9 mouse cellular contexts compared by ENCODE assay signal in the genomic region with DNA sequence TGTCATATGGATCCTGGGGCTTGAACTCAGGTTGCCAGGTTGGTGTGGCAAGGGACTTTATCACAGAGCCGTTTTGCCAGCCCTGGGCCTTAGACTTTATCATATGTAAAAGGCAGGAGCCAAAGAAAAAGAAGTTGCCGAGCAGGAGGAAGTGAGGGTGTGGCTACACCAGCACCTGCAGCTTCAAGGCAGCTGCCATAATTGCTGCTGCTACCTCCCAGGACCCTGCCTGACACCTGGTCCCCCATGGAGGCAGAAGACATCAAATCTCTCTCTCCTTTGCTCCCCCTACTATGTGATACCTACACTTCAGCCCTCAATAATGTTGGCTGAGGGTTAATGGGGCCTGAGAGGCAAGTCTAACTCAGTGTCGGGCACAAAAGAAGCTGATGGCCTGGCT. TPM values are rescaled to one million over a fixed set of nuclear protein-coding genes. Genes with fewer than 3 reads are reported as not detected.
A peak's percentile ranks its signal among the peaks of the same experiment; 100 is the strongest.
DNase-seq lines count a peak whose midpoint lies in the region; ATAC-seq and TF ChIP-seq lines count a peak whose summit lies in the region.
"Had no signal": no experiment of that assay in that cellular context is flagged by ENCODE, and none has a peak within 500 bp of the region (broad histone marks: within the 10 kb centered on the region; RNA-seq: fewer than 3 reads in every experiment).

No protein-coding gene starts in this region.

- DNase-seq in liver, embryonic 11.5 days (ENCODE audit: low spot score), result no peak
- no peak for DNase-seq in liver
- no peak for DNase-seq in stomach, postnatal 0 days (ENCODE audit: low spot score)
- no peak for DNase-seq in gastrocnemius, postnatal 25 days
- no peak for DNase-seq in left cerebral cortex, postnatal 25 days (ENCODE audit: low spot score in 2 of 2)
- no peak for DNase-seq in adrenal gland, adult 18-20 months (ENCODE audit: low spot score in 2 of 2)

- no peak overlapping the region for H3K27ac ChIP-seq in liver, embryonic 11.5 days (ENCODE audit: low read depth, low read length)
- H3K27ac ChIP-seq in bone marrow, adult 2 months (ENCODE audit: control insufficient read depth, insufficient read depth, low read depth, low read length, poor library complexity), result peak overlapping the region; percentile 65
- peak overlapping the region; percentile 56 for H3K27ac ChIP-seq in limb, embryonic 12.5 days
- peak overlapping the region; percentile 74 for H3K27ac ChIP-seq in stomach, postnatal 0 days (replicated peaks)
- H3K27ac ChIP-seq: hindbrain, embryonic 14.5 days had no signal

- no peaks in the 10 kb centered on the region for H3K36me3 ChIP-seq in liver, embryonic 11.5 days (ENCODE audit: control insufficient read depth, insufficient read depth, low read length)
- H3K36me3 ChIP-seq in limb, embryonic 12.5 days, result peaks cover 23% of the 10 kb centered on the region
- no peaks in the 10 kb centered on the region for H3K36me3 ChIP-seq in stomach, postnatal 0 days (ENCODE audit: control insufficient read depth, insufficient read depth, low read length)

- H3K4me3 ChIP-seq in liver, embryonic 11.5 days (ENCODE audit: low read depth, low read length), result no peak overlapping the region
- no peak overlapping the region for H3K4me3 ChIP-seq in bone marrow, adult 2 months (replicated peaks; ENCODE audit: control insufficient read depth, low read depth, low read length)
- H3K4me3 ChIP-seq in limb, embryonic 12.5 days (replicated peaks), result no peak overlapping the region
- H3K4me3 ChIP-seq in stomach, postnatal 0 days (ENCODE audit: low read depth, low read length), result no peak overlapping the region

- intact Hi-C loops in left cerebral cortex, postnatal 25 days (cut with DNase I), result no loop called here

- no peaks in the 10 kb centered on the region for H3K9me3 ChIP-seq in liver, embryonic 11.5 days (ENCODE audit: control insufficient read depth, low read length)
- H3K9me3 ChIP-seq in limb, embryonic 12.5 days, result no peaks in the 10 kb centered on the region
- no peaks in the 10 kb centered on the region for H3K9me3 ChIP-seq in stomach, postnatal 0 days (ENCODE audit: control insufficient read depth, low read length)

- H3K4me1 ChIP-seq in liver, embryonic 11.5 days (replicated peaks; ENCODE audit: control insufficient read depth, insufficient read depth, low read length), result peaks cover 20% of the 10 kb centered on the region
- peaks cover 6% of the 10 kb centered on the region; the same call in 1 of the 2 replicates for H3K4me1 ChIP-seq in bone marrow, adult 2 months (ENCODE audit: control insufficient read depth, insufficient read depth, low read length)
- H3K4me1 ChIP-seq in limb, embryonic 12.5 days (replicated peaks), result peaks cover 57% of the 10 kb centered on the region
- peaks cover 4% of the 10 kb centered on the region for H3K4me1 ChIP-seq in stomach, postnatal 0 days (replicated peaks; ENCODE audit: control insufficient read depth, insufficient read depth)

- no peak for TF ChIP-seq POLR2A in bone marrow, adult 2 months (IDR thresholded peaks at IDR 0.05; ENCODE audit: borderline replicate concordance, control insufficient read depth, low read depth, low read length)

- no peak for ATAC-seq in liver, embryonic 11.5 days (replicated peaks; ENCODE audit: low FRiP score)
- no peak for ATAC-seq in limb, embryonic 12.5 days (ENCODE audit: insufficient number of reproducible peaks, insufficient read depth, low FRiP score, low TSS enrichment, low read depth)
- no peak for ATAC-seq in stomach, postnatal 0 days (ENCODE audit: low FRiP score, low TSS enrichment)

- peak overlapping the region; percentile 34; the same call in 1 of the 2 replicates for H3K9ac ChIP-seq in liver, embryonic 11.5 days (ENCODE audit: low read depth, low read length)
- H3K9ac ChIP-seq in limb, embryonic 12.5 days (replicated peaks), result no peak overlapping the region
- 0 out of 2 replicates have a peak overlapping the region, but pooled peaks have one; percentile 13 for H3K9ac ChIP-seq in stomach, postnatal 0 days (ENCODE audit: low read length)
- H3K9ac ChIP-seq: hindbrain, embryonic 14.5 days had no signal

- no peak for TF ChIP-seq CTCF in bone marrow, adult 2 months (IDR thresholded peaks at IDR 0.05; ENCODE audit: control insufficient read depth, insufficient read depth, low read length)
- TF ChIP-seq CTCF in stomach, postnatal 0 days (IDR thresholded peaks at IDR 0.05; ENCODE audit: low read depth), result no peak

- peaks cover 4% of the 10 kb centered on the region; the same call in 1 of the 2 replicates for H3K27me3 ChIP-seq in liver, embryonic 11.5 days (replicated peaks; ENCODE audit: control insufficient read depth, insufficient read depth, low read length)
- H3K27me3 ChIP-seq in limb, embryonic 12.5 days, result no peaks in the 10 kb centered on the region
- H3K27me3 ChIP-seq in stomach, postnatal 0 days (ENCODE audit: control insufficient read depth, insufficient read depth, low read length), result no peaks in the 10 kb centered on the region

- no peak overlapping the region for H3K4me2 ChIP-seq in liver, embryonic 11.5 days
- no peak overlapping the region for H3K4me2 ChIP-seq in limb, embryonic 12.5 days
- no peak overlapping the region for H3K4me2 ChIP-seq in stomach, postnatal 0 days (replicated peaks; ENCODE audit: low read depth)
- H3K4me2 ChIP-seq: hindbrain, embryonic 14.5 days had no signal

- no peak for TF ChIP-seq EP300 in stomach, postnatal 0 days (optimal IDR thresholded peaks at IDR 0.05)

- 41% methylated on average over 3 of the region's 3 CpGs for WGBS in liver, embryonic 11.5 days
- WGBS in bone marrow, adult 2 months, result 11% methylated on average over 3 of the region's 3 CpGs
- WGBS in limb, embryonic 12.5 days, result 51% methylated on average over 3 of the region's 3 CpGs
- 41% methylated on average over 3 of the region's 3 CpGs for WGBS in stomach, postnatal 0 days

RNA-seq across cellular contexts. Expression of a gene that starts 6.1 kb away (rescaled TPM):
- polyA plus RNA-seq in liver, embryonic 11.5 days (2014; fragmentation: Nextera tagmentation; extraction: Ambion mirVana), result 0.14 TPM in 1 of 2 replicates, not detected in the other
- polyA plus RNA-seq in bone marrow, adult 2 months (2011; ENCODE audit: insufficient read depth, insufficient read length, low replicate concordance, missing spikeins), result 1.4 and 1.5 TPM in 2 replicates
- polyA plus RNA-seq in limb, embryonic 12.5 days (2016; fragmentation: Nextera tagmentation; extraction: Ambion mirVana), result 0.59 and 0.60 TPM in 2 replicates
- 0.51 and 0.53 TPM in 2 replicates for polyA plus RNA-seq in stomach, postnatal 0 days (2015; fragmentation: Nextera tagmentation; extraction: Ambion mirVana)
- total RNA-seq in gastrocnemius, postnatal 25 days (2021), result 1 to 10 TPM in 1 of 2 experiments, under 1 TPM in 1; 0.99 to 1.0 TPM
- total RNA-seq in left cerebral cortex, postnatal 25 days (2021), result 1 to 10 TPM in 1 of 2 experiments, under 1 TPM in 1; 0.66 to 1.2 TPM
- under 1 TPM; 0.20 to 0.96 TPM for total RNA-seq in adrenal gland, adult 18-20 months (2021)
- polyA plus RNA-seq: hindbrain, embryonic 14.5 days had no signal

RNA-seq across cellular contexts. Expression of a gene that starts 7.1 kb away (rescaled TPM):
- 17.8 and 18.1 TPM in 2 replicates for polyA plus RNA-seq in liver, embryonic 11.5 days (2014; fragmentation: Nextera tagmentation; extraction: Ambion mirVana)
- 6.5 and 37.6 TPM in 2 replicates for polyA plus RNA-seq in bone marrow, adult 2 months (2011; ENCODE audit: insufficient read depth, insufficient read length, low replicate concordance, missing spikeins)
- polyA plus RNA-seq in limb, embryonic 12.5 days (2016; fragmentation: Nextera tagmentation; extraction: Ambion mirVana), result 77.6 and 91.3 TPM in 2 replicates
- polyA plus RNA-seq in stomach, postnatal 0 days (2015; fragmentation: Nextera tagmentation; extraction: Ambion mirVana), result 72.7 and 77.2 TPM in 2 replicates
- 10 to 100 TPM; 77.3 to 96.4 TPM for total RNA-seq in gastrocnemius, postnatal 25 days (2021)
- 100 to 1,000 TPM; 254 to 273 TPM for total RNA-seq in left cerebral cortex, postnatal 25 days (2021)
- total RNA-seq in adrenal gland, adult 18-20 months (2021), result 100 to 1,000 TPM in 1 of 2 experiments, 10 to 100 TPM in 1; 95.5 to 246 TPM

RNA-seq across cellular contexts. Expression of a gene that starts 53.5 kb away (rescaled TPM):
- 23.3 and 27.8 TPM in 2 replicates for polyA plus RNA-seq in liver, embryonic 11.5 days (2014; fragmentation: Nextera tagmentation; extraction: Ambion mirVana)
- 43.9 and 52.7 TPM in 2 replicates for polyA plus RNA-seq in bone marrow, adult 2 months (2011; ENCODE audit: insufficient read depth, insufficient read length, low replicate concordance, missing spikeins)
- polyA plus RNA-seq in limb, embryonic 12.5 days (2016; fragmentation: Nextera tagmentation; extraction: Ambion mirVana), result 4.1 and 4.3 TPM in 2 replicates
- 142 and 144 TPM in 2 replicates for polyA plus RNA-seq in stomach, postnatal 0 days (2015; fragmentation: Nextera tagmentation; extraction: Ambion mirVana)
- 10 to 100 TPM; 11.0 to 14.7 TPM for total RNA-seq in gastrocnemius, postnatal 25 days (2021)
- 10 to 100 TPM; 14.2 to 15.2 TPM for total RNA-seq in left cerebral cortex, postnatal 25 days (2021)
- 100 to 1,000 TPM in 1 of 2 experiments, 10 to 100 TPM in 1; 92.6 to 128 TPM for total RNA-seq in adrenal gland, adult 18-20 months (2021)

RNA-seq across cellular contexts. Expression of a gene that starts 58.4 kb away (rescaled TPM):
- 19.2 and 20.8 TPM in 2 replicates for polyA plus RNA-seq in liver, embryonic 11.5 days (2014; fragmentation: Nextera tagmentation; extraction: Ambion mirVana)
- polyA plus RNA-seq in bone marrow, adult 2 months (2011; ENCODE audit: insufficient read depth, insufficient read length, low replicate concordance, missing spikeins), result 10.2 and 18.5 TPM in 2 replicates
- polyA plus RNA-seq in limb, embryonic 12.5 days (2016; fragmentation: Nextera tagmentation; extraction: Ambion mirVana), result 20.1 and 21.3 TPM in 2 replicates
- 8.1 and 8.9 TPM in 2 replicates for polyA plus RNA-seq in stomach, postnatal 0 days (2015; fragmentation: Nextera tagmentation; extraction: Ambion mirVana)
- total RNA-seq in gastrocnemius, postnatal 25 days (2021), result 10 to 100 TPM; 11.9 to 12.8 TPM
- total RNA-seq in left cerebral cortex, postnatal 25 days (2021), result 10 to 100 TPM; 23.5 to 29.6 TPM
- 10 to 100 TPM; 24.5 to 25.5 TPM for total RNA-seq in adrenal gland, adult 18-20 months (2021)
